Mouse (Mus musculus): ENCODE results near the gene Ttll10. TPM values are rescaled to one million over a fixed set of nuclear protein-coding genes. Genes with fewer than 3 reads are reported as not detected.

The Ttll10 gene
- polyA plus RNA-seq, 1 experiment: not detected

DNA sequence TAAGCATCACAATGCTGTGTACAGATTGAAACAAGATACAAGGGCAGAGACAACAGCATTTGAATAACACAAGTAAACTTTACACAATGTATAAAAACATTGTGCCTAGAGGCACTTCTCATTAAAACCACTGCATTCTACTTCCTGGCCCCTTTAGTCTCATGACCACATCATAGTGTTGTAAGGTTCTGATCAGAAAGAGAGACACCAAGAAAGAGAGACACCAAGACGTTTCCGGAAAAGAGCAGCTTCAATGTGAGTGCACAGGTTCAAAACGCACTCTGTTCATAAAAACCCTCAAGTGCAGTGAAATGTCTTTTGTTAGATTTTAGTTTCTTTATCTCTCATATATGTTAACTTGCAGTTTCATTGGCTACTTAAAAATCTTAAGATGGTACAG, 55.1 kb downstream of the Ttll10 start:
- Histone ChIP-seq H3K36me3 (ENCODE audit: control insufficient read depth, insufficient read depth, low read length) (peaks cover 63% of the 10 kb centered on the region), H3K4me3 (ENCODE audit: extremely low read depth, insufficient read depth, insufficient read length) (no peak overlapping the region)
- WGBS: 84% methylated on average over 3 of the region's 3 CpGs

DNA sequence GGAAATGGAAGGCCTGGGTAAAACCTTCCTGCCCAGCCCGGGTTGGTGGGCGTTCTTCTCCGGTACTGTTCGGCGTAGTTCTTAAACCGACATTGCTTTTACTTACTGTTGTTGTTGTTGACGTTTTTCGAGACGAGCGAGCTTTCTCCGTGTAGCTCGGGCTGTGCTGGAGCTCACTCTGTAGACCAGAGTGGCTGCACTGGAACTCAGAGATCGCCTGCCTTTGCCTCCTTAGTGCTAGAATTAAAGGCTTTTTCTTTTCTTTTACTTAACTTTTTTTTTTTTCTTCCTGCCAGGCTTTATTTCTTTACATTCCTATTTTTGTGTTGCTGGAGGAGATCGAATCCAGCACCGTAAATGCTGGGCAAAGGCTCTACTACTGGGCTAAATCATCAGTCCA, 65.6 kb downstream of the Ttll10 start:
- TF ChIP-seq POLR2A (IDR thresholded peaks at IDR 0.05; ENCODE audit: low read depth, low read length) (no peak), CTCF (IDR thresholded peaks at IDR 0.05; ENCODE audit: extremely low read depth, insufficient read depth, insufficient read length, insufficient replicate concordance) (no peak)
- Histone ChIP-seq H3K27me3 (ENCODE audit: control insufficient read depth, insufficient read depth, low read length) (no peaks in the 10 kb centered on the region), H3K36me3 (ENCODE audit: control insufficient read depth, insufficient read depth, low read length) (peaks cover 11% of the 10 kb centered on the region), H3K4me1 (ENCODE audit: control insufficient read depth, insufficient read depth, insufficient read length) (peaks cover 15% of the 10 kb centered on the region), H3K27ac (ENCODE audit: insufficient read depth, low read length) (peak overlapping the region; percentile 98), H3K4me3 (ENCODE audit: extremely low read depth, insufficient read depth, insufficient read length) (peak overlapping the region; percentile 95)
- no peak for DNase-seq (ENCODE audit: low read depth in 1 of 2, low spot score in 2 of 2)
- 3% methylated on average over 15 of the region's 15 CpGs for WGBS

More for the DNA sequence above, 55.1 kb downstream of the Ttll10 start:
- no peaks in the 10 kb centered on the region for H3K27me3 ChIP-seq (ENCODE audit: control insufficient read depth, insufficient read depth, low read length)
- no peak for TF ChIP-seq POLR2A (IDR thresholded peaks at IDR 0.05; ENCODE audit: low read depth, low read length)
- no peak for TF ChIP-seq CTCF (IDR thresholded peaks at IDR 0.05; ENCODE audit: extremely low read depth, insufficient read depth, insufficient read length, insufficient replicate concordance)
- H3K4me1 ChIP-seq (ENCODE audit: control insufficient read depth, insufficient read depth, insufficient read length): no peaks in the 10 kb centered on the region
- DNase-seq (ENCODE audit: low read depth in 1 of 2, low spot score in 2 of 2): peak in 1 of 2 experiments; percentile 31
- peak overlapping the region; percentile 38; the same call in 1 of the 2 replicates for H3K27ac ChIP-seq (ENCODE audit: insufficient read depth, low read length)

DNA sequence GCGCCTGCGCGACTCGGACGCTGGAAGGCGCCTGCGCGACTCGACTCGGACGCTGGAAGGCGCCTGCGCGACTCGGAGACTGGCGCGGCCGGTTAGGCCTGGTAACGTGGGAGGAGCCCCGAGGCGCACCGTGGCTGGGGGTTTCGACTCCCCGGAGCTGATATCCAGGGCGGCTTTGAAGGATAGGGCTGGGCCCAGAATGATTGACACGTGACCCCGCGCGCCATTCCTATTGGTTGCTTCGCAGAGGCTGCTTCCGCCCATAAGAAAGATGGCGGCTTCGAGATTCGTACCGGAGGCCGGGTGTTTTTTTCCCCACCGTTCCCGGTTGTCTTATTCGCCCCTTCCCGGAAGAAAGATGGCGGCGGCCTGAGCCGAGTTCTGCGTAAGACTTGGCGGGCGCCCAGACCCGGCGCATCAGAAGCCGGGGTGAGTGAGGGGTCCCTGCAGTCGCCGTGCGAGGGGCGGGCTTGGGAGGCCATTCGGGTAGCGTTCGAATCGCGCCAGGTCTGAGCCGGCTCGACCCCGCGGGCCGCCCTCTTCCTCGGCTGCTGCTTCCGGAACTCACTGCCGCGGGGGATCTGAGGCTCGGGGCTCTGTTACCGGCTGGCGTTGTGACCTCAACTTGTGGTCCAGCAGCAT, 66.2 kb downstream of the Ttll10 start:
- Histone ChIP-seq H3K36me3 (ENCODE audit: control insufficient read depth, insufficient read depth, low read length) (peaks cover 11% of the 10 kb centered on the region), H3K27me3 (ENCODE audit: control insufficient read depth, insufficient read depth, low read length) (no peaks in the 10 kb centered on the region), H3K4me1 (ENCODE audit: control insufficient read depth, insufficient read depth, insufficient read length) (peaks cover 15% of the 10 kb centered on the region), H3K4me3 (ENCODE audit: extremely low read depth, insufficient read depth, insufficient read length) (peak overlapping the region; percentile 95), H3K27ac (ENCODE audit: insufficient read depth, low read length) (peak overlapping the region; percentile 98)
- DNase-seq (ENCODE audit: low read depth in 1 of 2, low spot score in 2 of 2): peak; percentile 89
- under 1% methylated on average over 70 of the region's 70 CpGs for WGBS
- TF ChIP-seq POLR2A (IDR thresholded peaks at IDR 0.05; ENCODE audit: low read depth, low read length) (0 out of 2 replicates have a peak, but pooled peaks have one; percentile 33), CTCF (IDR thresholded peaks at IDR 0.05; ENCODE audit: extremely low read depth, insufficient read depth, insufficient read length, insufficient replicate concordance) (no peak)

DNA sequence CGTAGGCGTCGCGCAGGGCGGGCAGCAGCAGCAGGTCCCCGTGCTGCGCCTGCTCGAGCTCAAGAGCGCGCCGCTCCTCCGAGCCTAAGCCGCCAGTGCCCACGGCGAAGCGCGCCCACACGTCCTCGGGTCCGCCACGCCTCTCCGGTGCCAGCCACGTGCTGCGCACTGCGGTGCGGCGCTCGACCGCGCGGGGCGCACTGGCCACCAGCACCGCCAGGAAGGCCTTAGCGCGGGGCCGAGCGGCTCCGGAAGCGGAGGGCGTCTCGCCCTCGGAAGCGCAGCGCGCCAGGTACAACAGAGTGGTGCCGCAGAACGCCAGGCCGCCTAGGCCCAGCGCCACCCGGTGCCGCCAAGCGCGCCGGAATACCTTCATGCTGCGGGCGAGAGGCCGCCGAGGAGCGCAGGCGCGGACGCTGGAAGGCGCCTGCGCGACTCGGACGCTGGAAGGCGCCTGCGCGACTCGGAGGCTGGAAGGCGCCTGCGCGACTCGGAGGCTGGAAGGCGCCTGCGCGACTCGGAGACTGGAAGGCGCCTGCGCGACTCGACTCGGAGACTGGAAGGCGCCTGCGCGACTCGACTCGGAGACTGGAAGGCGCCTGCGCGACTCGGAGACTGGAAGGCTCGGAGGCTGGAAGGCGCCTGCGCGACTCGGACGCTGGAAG, 66.8 kb downstream of the Ttll10 start, which contains the start of the genes B3galt6 and Sdf4:
Gene B3galt6 (minus strand): TSS at position 409 of the 665 bp plus-strand sequence.
Gene Sdf4 (plus strand): TSS at position 632 of the 665 bp plus-strand sequence.
- H3K36me3 ChIP-seq (ENCODE audit: control insufficient read depth, insufficient read depth, low read length): peaks cover 10% of the 10 kb centered on the region
- under 1% methylated on average over 99 of the region's 99 CpGs for WGBS
- peak; percentile 77 to 83 for DNase-seq (ENCODE audit: low read depth in 1 of 2, low spot score in 2 of 2)
- H3K27me3 ChIP-seq (ENCODE audit: control insufficient read depth, insufficient read depth, low read length): no peaks in the 10 kb centered on the region
- H3K4me3 ChIP-seq (ENCODE audit: extremely low read depth, insufficient read depth, insufficient read length): peak within 1 kb of the TSS; percentile 97
- peaks cover 15% of the 10 kb centered on the region for H3K4me1 ChIP-seq (ENCODE audit: control insufficient read depth, insufficient read depth, insufficient read length)
- H3K27ac ChIP-seq (ENCODE audit: insufficient read depth, low read length): peak within 1 kb of the TSS; percentile 99
- TF ChIP-seq CTCF (IDR thresholded peaks at IDR 0.05; ENCODE audit: extremely low read depth, insufficient read depth, insufficient read length, insufficient replicate concordance) (peak; percentile 75; the same call in 1 of the 2 replicates), POLR2A (IDR thresholded peaks at IDR 0.05; ENCODE audit: low read depth, low read length) (no peak; the same call in 1 of the 2 replicates)

DNA sequence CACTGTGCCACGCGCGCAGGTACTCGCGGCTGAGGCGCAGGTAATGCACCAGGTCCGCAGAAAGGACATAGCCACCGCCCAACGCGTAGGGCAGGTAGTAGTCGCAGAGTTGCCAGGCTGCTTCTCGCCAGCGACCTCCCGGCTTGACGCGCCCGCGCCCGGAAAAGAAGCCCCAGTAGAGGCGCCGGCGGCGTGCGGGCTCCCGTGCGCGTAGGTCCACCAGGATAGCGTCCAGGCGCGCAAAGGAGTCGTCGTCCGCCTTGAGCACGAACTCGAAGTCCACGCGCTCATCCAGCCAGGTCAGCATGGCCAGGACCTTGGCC, 67.3 kb downstream of the Ttll10 start:
- peak overlapping the region; percentile 97 for H3K4me3 ChIP-seq (ENCODE audit: extremely low read depth, insufficient read depth, insufficient read length)
- TF ChIP-seq POLR2A (IDR thresholded peaks at IDR 0.05; ENCODE audit: low read depth, low read length) (no peak), CTCF (IDR thresholded peaks at IDR 0.05; ENCODE audit: extremely low read depth, insufficient read depth, insufficient read length, insufficient replicate concordance) (no peak)
- H3K27ac ChIP-seq (ENCODE audit: insufficient read depth, low read length): peak overlapping the region; percentile 99
- DNase-seq (ENCODE audit: low read depth in 1 of 2, low spot score in 2 of 2): no peak
- H3K27me3 ChIP-seq (ENCODE audit: control insufficient read depth, insufficient read depth, low read length): no peaks in the 10 kb centered on the region
- WGBS: 19% methylated on average over 37 of the region's 37 CpGs
- peaks cover 15% of the 10 kb centered on the region for H3K4me1 ChIP-seq (ENCODE audit: control insufficient read depth, insufficient read depth, insufficient read length)
- peaks cover 6% of the 10 kb centered on the region; the same call in 1 of the 2 replicates for H3K36me3 ChIP-seq (ENCODE audit: control insufficient read depth, insufficient read depth, low read length)

DNA sequence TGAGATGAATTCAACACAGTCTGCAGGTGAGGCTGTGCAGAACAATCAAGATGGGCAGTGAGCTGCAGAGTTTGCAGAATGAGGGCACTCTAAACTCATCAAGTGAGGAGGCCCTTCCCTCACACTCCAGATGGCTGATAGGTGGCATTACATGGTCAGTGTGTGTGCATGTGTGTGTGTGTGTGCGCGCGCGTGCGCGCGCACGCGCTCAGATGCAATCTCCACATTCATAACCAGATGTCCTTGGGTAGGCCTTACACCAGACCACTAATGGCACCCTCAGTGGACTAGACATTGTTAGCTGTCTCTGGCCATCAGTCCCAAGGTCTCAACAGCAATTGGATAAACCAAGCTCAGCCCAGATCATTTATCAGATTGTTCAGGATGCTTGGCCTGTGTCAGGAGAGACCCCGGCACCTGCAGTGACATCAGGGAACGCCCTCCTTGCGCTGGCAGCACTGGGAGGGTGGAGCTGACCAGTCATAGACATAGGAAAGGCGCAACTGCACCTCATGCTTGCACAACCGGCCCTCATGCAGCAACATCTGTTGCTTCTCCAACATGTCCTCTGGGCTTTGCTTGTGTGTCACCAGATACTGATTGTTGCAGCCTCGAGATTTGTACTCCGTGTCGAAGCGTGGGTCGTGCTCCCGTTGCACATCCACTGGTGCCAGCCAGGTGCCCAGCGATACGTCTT, 67.9 kb downstream of the Ttll10 start:
- Histone ChIP-seq H3K27ac (ENCODE audit: insufficient read depth, low read length) (no peak overlapping the region; the same call in 1 of the 2 replicates), H3K36me3 (ENCODE audit: control insufficient read depth, insufficient read depth, low read length) (peaks cover 4% of the 10 kb centered on the region; the same call in 1 of the 2 replicates), H3K27me3 (ENCODE audit: control insufficient read depth, insufficient read depth, low read length) (no peaks in the 10 kb centered on the region), H3K4me3 (ENCODE audit: extremely low read depth, insufficient read depth, insufficient read length) (peak overlapping the region; percentile 97; the same call in 1 of the 2 replicates), H3K4me1 (ENCODE audit: control insufficient read depth, insufficient read depth, insufficient read length) (peaks cover 15% of the 10 kb centered on the region)
- TF ChIP-seq POLR2A (IDR thresholded peaks at IDR 0.05; ENCODE audit: low read depth, low read length): no peak
- TF ChIP-seq CTCF (IDR thresholded peaks at IDR 0.05; ENCODE audit: extremely low read depth, insufficient read depth, insufficient read length, insufficient replicate concordance): no peak
- no peak for DNase-seq (ENCODE audit: low read depth in 1 of 2, low spot score in 2 of 2)
- WGBS: 77% methylated on average over 22 of the region's 22 CpGs

Other genes starting within 250 kb of the Ttll10 start
- gene Ccnl2, start 246.9 kb downstream of the Ttll10 start, polyA plus RNA-seq (2012; rRNA removed): 56.2 and 57.9 TPM in 2 replicates
- 88.7 and 144 TPM in 2 replicates for gene Aurkaip1, start 228.1 kb downstream of the Ttll10 start, polyA plus RNA-seq (2012; rRNA removed)
- 73.6 and 118 TPM in 2 replicates for gene Mxra8, start 219.7 kb downstream of the Ttll10 start, polyA plus RNA-seq (2012; rRNA removed)
- gene Dvl1, start 212.0 kb downstream of the Ttll10 start, polyA plus RNA-seq (2012; rRNA removed): 98.5 and 132 TPM in 2 replicates
- 0.95 and 1.2 TPM in 2 replicates for gene Tas1r3, start 196.1 kb downstream of the Ttll10 start, polyA plus RNA-seq (2012; rRNA removed)
- 18.9 and 19.8 TPM in 2 replicates for gene Cptp, start 190.0 kb downstream of the Ttll10 start, polyA plus RNA-seq (2012; rRNA removed)
- gene Ints11, start 189.9 kb downstream of the Ttll10 start, polyA plus RNA-seq (2012; rRNA removed): 31.8 and 36.3 TPM in 2 replicates
- 48.8 and 70.1 TPM in 2 replicates for gene Pusl1, start 167.6 kb downstream of the Ttll10 start, polyA plus RNA-seq (2012; rRNA removed)
- 29.1 and 31.9 TPM in 2 replicates for gene Acap3, start 167.6 kb downstream of the Ttll10 start, polyA plus RNA-seq (2012; rRNA removed)
- gene Ube2j2, start 115.6 kb downstream of the Ttll10 start, polyA plus RNA-seq (2012; rRNA removed): 53.6 and 113 TPM in 2 replicates
- 21.6 and 50.1 TPM in 2 replicates for gene C1qtnf12, start 97.1 kb downstream of the Ttll10 start, polyA plus RNA-seq (2012; rRNA removed)
- gene B3galt6, start 66.8 kb downstream of the Ttll10 start, polyA plus RNA-seq (2012; rRNA removed): 4.9 and 7.6 TPM in 2 replicates
- 33.5 and 35.7 TPM in 2 replicates for gene Sdf4, start 66.5 kb downstream of the Ttll10 start, polyA plus RNA-seq (2012; rRNA removed)
- gene Tnfrsf4, start 45.6 kb downstream of the Ttll10 start, polyA plus RNA-seq (2012; rRNA removed): 20.7 and 34.3 TPM in 2 replicates
- 29.9 and 38.2 TPM in 2 replicates for gene Tnfrsf18, start 33.2 kb downstream of the Ttll10 start, polyA plus RNA-seq (2012; rRNA removed)
- 31.5 and 38.4 TPM in 2 replicates for gene 9430015G10Rik, start 50.6 kb upstream of the Ttll10 start, polyA plus RNA-seq (2012; rRNA removed)
- gene Rnf223, start 71.1 kb upstream of the Ttll10 start, polyA plus RNA-seq (2012; rRNA removed): 0.55 and 0.67 TPM in 2 replicates
- gene Agrn, start 138.1 kb upstream of the Ttll10 start, polyA plus RNA-seq (2012; rRNA removed): 21.2 and 23.8 TPM in 2 replicates
- gene Isg15, start 141.4 kb upstream of the Ttll10 start, polyA plus RNA-seq (2012; rRNA removed): 25.2 and 32.2 TPM in 2 replicates
- gene AW011738, start 143.9 kb upstream of the Ttll10 start, polyA plus RNA-seq (2012; rRNA removed): 10.6 TPM in 2 replicates
- 0.87 and 1.0 TPM in 2 replicates for gene Perm1, start 156.5 kb upstream of the Ttll10 start, polyA plus RNA-seq (2012; rRNA removed)
- 54.7 and 62.7 TPM in 2 replicates for gene Plekhn1, start 175.4 kb upstream of the Ttll10 start, polyA plus RNA-seq (2012; rRNA removed)
- 83.1 and 103 TPM in 2 replicates for gene Noc2l, start 176.6 kb upstream of the Ttll10 start, polyA plus RNA-seq (2012; rRNA removed)
- gene Samd11, start 196.2 kb upstream of the Ttll10 start, polyA plus RNA-seq (2012; rRNA removed): 14.8 and 17.3 TPM in 2 replicates